Mouse (Mus musculus): ENCODE results near the gene Dab1. TPM values are rescaled to one million over a fixed set of nuclear protein-coding genes. Genes with fewer than 3 reads are reported as not detected.

Dab1 gene
- polyA plus RNA-seq, 1 experiment from 2014 or later = 3.0 TPM

GRCm38 (mm10) chr4:104366491-104366890 lies 747.3 kb downstream of the Dab1 start:
- H3K4me2 ChIP-seq (ENCODE audit: low read depth, low read length) = peak overlapping the region; percentile 68
- H3K9ac ChIP-seq (ENCODE audit: low read length) = peak overlapping the region; percentile 48; the same call in 1 of the 2 replicates
- H3K27me3 ChIP-seq (ENCODE audit: control insufficient read depth, insufficient read depth, low read depth, low read length) = peaks cover 57% of the 10 kb centered on the region

GRCm38 (mm10) chr4:104366894-104367740 lies 748.0 kb downstream of the Dab1 start:
- Histone ChIP-seq H3K4me1 (replicated peaks; ENCODE audit: control insufficient read depth, insufficient read depth, low read length) (peaks cover 12% of the 10 kb centered on the region), H3K4me2 (ENCODE audit: low read depth, low read length) (peak overlapping the region; percentile 68), H3K27ac (ENCODE audit: low read length) (no peak overlapping the region), H3K36me3 (ENCODE audit: control insufficient read depth, insufficient read depth, low read length) (no peaks in the 10 kb centered on the region), H3K27me3 (ENCODE audit: control insufficient read depth, insufficient read depth, low read depth, low read length) (peaks cover 57% of the 10 kb centered on the region), H3K9ac (ENCODE audit: low read length) (peak overlapping the region; percentile 48), H3K4me3 (ENCODE audit: low read length) (peak overlapping the region; percentile 51), H3K9me3 (ENCODE audit: control insufficient read depth, low read length) (no peaks in the 10 kb centered on the region)
- 0% methylated on average over 55 of the region's 94 CpGs for WGBS
- peak; percentile 80 for ATAC-seq (ENCODE audit: low read depth)

More at GRCm38 (mm10) chr4:104366491-104366890, 747.3 kb downstream of the Dab1 start:
- Histone ChIP-seq H3K9me3 (ENCODE audit: control insufficient read depth, low read length) (no peaks in the 10 kb centered on the region), H3K4me3 (ENCODE audit: low read length) (peak overlapping the region; percentile 51), H3K36me3 (ENCODE audit: control insufficient read depth, insufficient read depth, low read length) (no peaks in the 10 kb centered on the region), H3K27ac (ENCODE audit: low read length) (no peak overlapping the region), H3K4me1 (replicated peaks; ENCODE audit: control insufficient read depth, insufficient read depth, low read length) (peaks cover 12% of the 10 kb centered on the region)
- no peak for ATAC-seq (ENCODE audit: low read depth)
- 7% methylated on average over 8 of the region's 8 CpGs for WGBS

GRCm38 (mm10) chr4:104367741-104368411 lies 748.7 kb downstream of the Dab1 start:
- Histone ChIP-seq H3K9me3 (ENCODE audit: control insufficient read depth, low read length) (no peaks in the 10 kb centered on the region), H3K27ac (ENCODE audit: low read length) (no peak overlapping the region), H3K4me3 (ENCODE audit: low read length) (peak overlapping the region; percentile 51), H3K4me2 (ENCODE audit: low read depth, low read length) (peak overlapping the region; percentile 68), H3K4me1 (replicated peaks; ENCODE audit: control insufficient read depth, insufficient read depth, low read length) (peaks cover 12% of the 10 kb centered on the region), H3K9ac (ENCODE audit: low read length) (peak overlapping the region; percentile 48), H3K36me3 (ENCODE audit: control insufficient read depth, insufficient read depth, low read length) (no peaks in the 10 kb centered on the region), H3K27me3 (ENCODE audit: control insufficient read depth, insufficient read depth, low read depth, low read length) (peaks cover 57% of the 10 kb centered on the region)
- ATAC-seq (ENCODE audit: low read depth) = peak; percentile 62
- WGBS = 1% methylated on average over 47 of the region's 48 CpGs

GRCm38 (mm10) chr4:104368561-104369021 lies 749.4 kb downstream of the Dab1 start:
- Histone ChIP-seq H3K27ac (ENCODE audit: low read length) (no peak overlapping the region), H3K4me1 (replicated peaks; ENCODE audit: control insufficient read depth, insufficient read depth, low read length) (peaks cover 12% of the 10 kb centered on the region), H3K27me3 (ENCODE audit: control insufficient read depth, insufficient read depth, low read depth, low read length) (peaks cover 57% of the 10 kb centered on the region), H3K4me2 (ENCODE audit: low read depth, low read length) (peak overlapping the region; percentile 68), H3K4me3 (ENCODE audit: low read length) (peak overlapping the region; percentile 51), H3K36me3 (ENCODE audit: control insufficient read depth, insufficient read depth, low read length) (no peaks in the 10 kb centered on the region), H3K9me3 (ENCODE audit: control insufficient read depth, low read length) (no peaks in the 10 kb centered on the region), H3K9ac (ENCODE audit: low read length) (no peak overlapping the region)
- under 1% methylated on average over 20 of the region's 20 CpGs for WGBS
- 0 out of 2 replicates have a peak, but pooled peaks have one; percentile 11 for ATAC-seq (ENCODE audit: low read depth)

- H3K36me3 ChIP-seq (ENCODE audit: control insufficient read depth, insufficient read depth, low read length) = no peaks in the 10 kb centered on the region
- H3K9ac ChIP-seq (ENCODE audit: low read length) = no peak overlapping the region
- ATAC-seq (ENCODE audit: low read depth) = no peak
- H3K27me3 ChIP-seq (ENCODE audit: control insufficient read depth, insufficient read depth, low read depth, low read length) = peaks cover 57% of the 10 kb centered on the region
- H3K4me1 ChIP-seq (replicated peaks; ENCODE audit: control insufficient read depth, insufficient read depth, low read length) = peaks cover 12% of the 10 kb centered on the region
- no peak overlapping the region for H3K27ac ChIP-seq (ENCODE audit: low read length)
- WGBS = 12% methylated on average over 7 of the region's 7 CpGs
- peak overlapping the region; percentile 51 for H3K4me3 ChIP-seq (ENCODE audit: low read length)
- no peaks in the 10 kb centered on the region for H3K9me3 ChIP-seq (ENCODE audit: control insufficient read depth, low read length)
- peak overlapping the region; percentile 68 for H3K4me2 ChIP-seq (ENCODE audit: low read depth, low read length)
Observed at GRCm38 (mm10) chr4:104369091-104369490, 749.9 kb downstream of the Dab1 start.

GRCm38 (mm10) chr4:104371136-104371535 lies 752.0 kb downstream of the Dab1 start:
- Histone ChIP-seq H3K36me3 (ENCODE audit: control insufficient read depth, insufficient read depth, low read length) (no peaks in the 10 kb centered on the region), H3K9me3 (ENCODE audit: control insufficient read depth, low read length) (no peaks in the 10 kb centered on the region), H3K4me3 (ENCODE audit: low read length) (no peak overlapping the region), H3K9ac (ENCODE audit: low read length) (no peak overlapping the region), H3K4me2 (ENCODE audit: low read depth, low read length) (no peak overlapping the region), H3K27me3 (ENCODE audit: control insufficient read depth, insufficient read depth, low read depth, low read length) (peaks cover 44% of the 10 kb centered on the region), H3K4me1 (replicated peaks; ENCODE audit: control insufficient read depth, insufficient read depth, low read length) (peaks cover 12% of the 10 kb centered on the region), H3K27ac (ENCODE audit: low read length) (no peak overlapping the region)
- WGBS = 53% methylated on average over 8 of the region's 8 CpGs
- ATAC-seq (ENCODE audit: low read depth) = no peak

GRCm38 (mm10) chr4:104374191-104374590 lies 755.0 kb downstream of the Dab1 start:
- H3K27me3 ChIP-seq (ENCODE audit: control insufficient read depth, insufficient read depth, low read depth, low read length) = peaks cover 17% of the 10 kb centered on the region
- no peak for ATAC-seq (ENCODE audit: low read depth)
- H3K4me1 ChIP-seq (replicated peaks; ENCODE audit: control insufficient read depth, insufficient read depth, low read length) = peaks cover 2% of the 10 kb centered on the region; the same call in 1 of the 2 replicates
- WGBS = 75% methylated on average over 1 of the region's 1 CpGs
- no peak overlapping the region for H3K27ac ChIP-seq (ENCODE audit: low read length)
- H3K4me3 ChIP-seq (ENCODE audit: low read length) = no peak overlapping the region
- no peak overlapping the region for H3K4me2 ChIP-seq (ENCODE audit: low read depth, low read length)
- no peaks in the 10 kb centered on the region for H3K9me3 ChIP-seq (ENCODE audit: control insufficient read depth, low read length)
- H3K36me3 ChIP-seq (ENCODE audit: control insufficient read depth, insufficient read depth, low read length) = no peaks in the 10 kb centered on the region
- H3K9ac ChIP-seq (ENCODE audit: low read length) = no peak overlapping the region

GRCm38 (mm10) chr4:104384704-104385103 lies 765.5 kb downstream of the Dab1 start:
- H3K9me3 ChIP-seq (ENCODE audit: control insufficient read depth, low read length) = no peaks in the 10 kb centered on the region
- no peak overlapping the region for H3K9ac ChIP-seq (ENCODE audit: low read length)
- WGBS = 46% methylated on average over 7 of the region's 7 CpGs
- H3K4me3 ChIP-seq (ENCODE audit: low read length) = no peak overlapping the region
- no peak for ATAC-seq (ENCODE audit: low read depth)
- H3K4me1 ChIP-seq (replicated peaks; ENCODE audit: control insufficient read depth, insufficient read depth, low read length) = no peaks in the 10 kb centered on the region
- H3K4me2 ChIP-seq (ENCODE audit: low read depth, low read length) = no peak overlapping the region
- H3K27me3 ChIP-seq (ENCODE audit: control insufficient read depth, insufficient read depth, low read depth, low read length) = no peaks in the 10 kb centered on the region
- H3K36me3 ChIP-seq (ENCODE audit: control insufficient read depth, insufficient read depth, low read length) = no peaks in the 10 kb centered on the region
- no peak overlapping the region for H3K27ac ChIP-seq (ENCODE audit: low read length)

GRCm38 (mm10) chr4:104385272-104385671 lies 766.1 kb downstream of the Dab1 start:
- Histone ChIP-seq H3K9ac (ENCODE audit: low read length) (no peak overlapping the region), H3K4me2 (ENCODE audit: low read depth, low read length) (no peak overlapping the region), H3K27me3 (ENCODE audit: control insufficient read depth, insufficient read depth, low read depth, low read length) (no peaks in the 10 kb centered on the region), H3K9me3 (ENCODE audit: control insufficient read depth, low read length) (no peaks in the 10 kb centered on the region), H3K4me1 (replicated peaks; ENCODE audit: control insufficient read depth, insufficient read depth, low read length) (no peaks in the 10 kb centered on the region), H3K36me3 (ENCODE audit: control insufficient read depth, insufficient read depth, low read length) (no peaks in the 10 kb centered on the region), H3K27ac (ENCODE audit: low read length) (no peak overlapping the region), H3K4me3 (ENCODE audit: low read length) (no peak overlapping the region)
- ATAC-seq (ENCODE audit: low read depth) = no peak
- 43% methylated on average over 5 of the region's 5 CpGs for WGBS
